Mouse (Mus musculus) liver, adult 2 months (tissue): ENCODE measurements around the gene Map4k2. TPM values are rescaled to one million over a fixed set of nuclear protein-coding genes. Genes with fewer than 3 reads are reported as not detected.

ENCODE experiments used
- DNase-seq: peaks from one replicate; pipeline ENCODE4 v3.0.0-alpha.2; 2011; ENCODE audit warnings: low read depth, low spot score; ENCODE audit errors: extremely low read depth
- H3K27ac ChIP-seq: fragments of 200-500 bp; replicated peaks from 2 replicates; pipeline ENCODE4 v1.5.1; 2012; ENCODE audit warnings: low read depth, mild to moderate bottlenecking, control low read depth, inconsistent platforms, low read length; ENCODE audit not compliant: insufficient read depth
- H3K27me3 ChIP-seq: fragments of 200-500 bp; 2 replicates; pipeline ENCODE4 v1.6.1; 2012; ENCODE audit warnings: mild to moderate bottlenecking, moderate library complexity, low read length, inconsistent platforms; ENCODE audit not compliant: control insufficient read depth, insufficient read depth
- H3K36me3 ChIP-seq: fragments of 200-500 bp; 2 replicates; pipeline ENCODE4 v1.6.1; 2012; ENCODE audit warnings: low read length, inconsistent platforms; ENCODE audit not compliant: control insufficient read depth, insufficient read depth
- H3K4me1 ChIP-seq: fragments of 200-500 bp; 2 replicates; pipeline ENCODE4 v1.6.1; 2011; ENCODE audit warnings: low read length; ENCODE audit not compliant: control insufficient read depth, insufficient read depth
- H3K4me3 ChIP-seq: fragments of 200-500 bp; 2 replicates; pipeline ENCODE4 v1.5.1; 2011; ENCODE audit warnings: low read depth, mild to moderate bottlenecking, control low read depth, low read length, moderate library complexity; ENCODE audit not compliant: insufficient read depth
- H3K79me2 ChIP-seq: fragments of 200-500 bp; 2 replicates; pipeline ENCODE4 v1.6.1; 2012; ENCODE audit warnings: inconsistent platforms, mild to moderate bottlenecking, low read length, moderate library complexity; ENCODE audit not compliant: control insufficient read depth, insufficient read depth
- H3K9ac ChIP-seq: fragments of 200-500 bp; 2 replicates; pipeline ENCODE4 v1.6.1; 2012; ENCODE audit warnings: low read depth, mild to moderate bottlenecking, control low read depth, inconsistent platforms, low read length
- CTCF ChIP-seq: fragments of 200-500 bp; IDR thresholded peaks from 2 replicates; pipeline ENCODE4 v1.5.1; 2011; ENCODE audit warnings: low read depth, low read length, control low read depth
- POLR2A ChIP-seq: fragments of 200-500 bp; IDR thresholded peaks from 2 replicates; pipeline ENCODE4 v1.6.1; 2011; ENCODE audit warnings: low read length, control low read depth; ENCODE audit not compliant: insufficient read depth; ENCODE audit errors: extremely low read depth
- WGBS: fragments of 180-500 bp; shearing (Covaris S2); methylation state at CpG from one replicate; pipeline ENCODE4 v1.1.7; 2018; 5-methylcytosine and 5-hydroxymethylcytosine counted together
- polyA plus RNA-seq: library from polyadenylated mRNA; depleted of rRNA; stranded (reverse); fragments of >200 nt; gene quantifications from 2 replicates; pipeline ENCODE4 v1.2.3, GENCODE M21; 2012; rRNA removed
- total RNA-seq: library from RNA; depleted of rRNA; stranded (reverse); fragments of >200 nt; gene quantifications from 2 replicates; pipeline ENCODE4 v1.2.3, GENCODE M21; 2014; rRNA removed

Map4k2 gene
- total RNA-seq = 12.8 and 17.1 TPM in 2 replicates
- polyA plus RNA-seq = 33.0 and 39.1 TPM in 2 replicates

DNA sequence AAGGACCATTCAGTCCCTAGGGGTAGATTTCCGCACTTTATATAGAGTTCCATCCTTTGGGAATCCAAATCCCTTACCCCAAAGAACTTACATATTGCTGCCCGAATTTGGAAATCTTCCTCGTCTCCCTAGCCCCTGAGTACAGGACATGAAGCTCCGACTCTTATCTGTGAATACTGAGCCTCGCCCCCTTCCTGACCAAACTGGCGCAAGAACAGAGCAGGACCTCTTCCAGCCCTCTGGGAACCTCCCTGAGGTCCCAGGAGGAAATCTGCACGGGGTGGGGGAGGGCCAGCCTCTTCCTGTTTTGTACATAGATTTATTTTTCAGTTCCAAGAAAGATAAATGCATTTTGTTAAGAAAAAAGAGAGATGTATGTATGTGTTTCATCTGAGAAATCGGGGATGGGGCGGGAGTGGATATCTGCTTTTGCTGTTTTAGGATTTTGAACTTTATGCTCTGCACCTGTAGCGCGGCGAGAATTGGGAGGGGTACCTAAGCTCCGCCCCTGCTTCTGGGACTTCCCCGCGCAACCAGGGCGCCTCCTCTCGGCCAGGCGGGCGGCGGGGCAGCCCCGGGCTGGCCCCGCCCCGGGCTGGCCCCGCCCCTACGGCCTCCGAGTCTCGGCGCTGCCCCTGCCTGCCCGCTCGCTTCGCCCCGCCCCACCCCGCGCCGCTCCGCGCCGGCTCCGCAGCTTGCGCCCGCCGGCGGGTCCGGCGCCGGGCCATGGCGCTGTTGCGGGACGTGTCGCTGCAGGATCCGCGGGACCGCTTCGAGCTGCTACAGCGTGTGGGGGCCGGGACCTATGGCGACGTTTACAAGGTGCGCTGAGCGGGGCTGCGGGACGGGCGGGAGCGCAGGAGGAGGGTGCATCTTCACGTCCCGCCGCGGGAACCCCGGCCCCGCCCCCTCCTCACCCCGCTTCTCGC lies at the start of gene Map4k2:
Gene Map4k2 (plus strand): TSS at position 612 of the 929 bp plus-strand sequence.
- WGBS = 4% methylated on average over 71 of the region's 72 CpGs
- Histone ChIP-seq H3K36me3 (peaks cover 4% of the 10 kb centered on the region; the same call in 1 of the 2 replicates), H3K9ac (peak within 1 kb of the TSS; percentile 94), H3K79me2 (no peaks in the 10 kb centered on the region), H3K4me1 (peaks cover 4% of the 10 kb centered on the region), H3K27ac (peak within 1 kb of the TSS; percentile 67), H3K4me3 (peak within 1 kb of the TSS; percentile 92), H3K27me3 (no peaks in the 10 kb centered on the region)
- DNase-seq = peak; percentile 74
- TF ChIP-seq POLR2A (0 out of 2 replicates have a peak, but pooled peaks have one; percentile 25), CTCF (0 out of 2 replicates have a peak, but pooled peaks have one; percentile 12)

GRCm38 (mm10) chr19:6292262-6292661 lies 48.7 kb upstream of the Map4k2 start:
- 67% methylated on average over 5 of the region's 5 CpGs for whole genome bisulfite sequencing
- H3K9ac ChIP-seq = no peak overlapping the region
- H3K36me3 ChIP-seq = peaks cover 3% of the 10 kb centered on the region; the same call in 1 of the 2 replicates

DNA sequence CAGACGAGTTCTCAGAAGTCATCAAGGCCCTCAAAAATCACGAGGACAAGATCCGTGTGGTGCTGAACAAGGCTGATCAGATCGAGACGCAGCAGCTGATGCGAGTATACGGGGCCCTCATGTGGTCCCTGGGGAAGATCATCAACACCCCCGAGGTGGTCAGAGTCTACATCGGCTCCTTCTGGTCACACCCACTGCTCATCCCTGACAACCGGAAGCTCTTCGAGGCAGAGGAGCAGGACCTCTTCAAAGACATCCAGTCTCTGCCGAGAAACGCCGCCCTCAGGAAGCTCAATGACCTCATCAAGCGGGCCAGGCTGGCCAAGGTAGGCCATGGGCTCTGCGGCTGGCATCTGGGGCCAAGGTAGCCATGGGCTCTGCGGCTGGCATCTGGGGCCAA lies 46.6 kb upstream of the Map4k2 start:
- 0 out of 2 replicates have a peak, but pooled peaks cover 3% of the 10 kb centered on the region for H3K79me2 ChIP-seq
- no peak overlapping the region for H3K9ac ChIP-seq
- H3K4me1 ChIP-seq = peaks cover 23% of the 10 kb centered on the region
- TF ChIP-seq CTCF = no peak
- no peak for TF ChIP-seq POLR2A
- H3K27ac ChIP-seq = no peak overlapping the region
- H3K36me3 ChIP-seq = peaks cover 3% of the 10 kb centered on the region; the same call in 1 of the 2 replicates
- no peak for DNase-seq
- H3K4me3 ChIP-seq = no peak overlapping the region
- no peaks in the 10 kb centered on the region for H3K27me3 ChIP-seq
- 92% methylated on average over 17 of the region's 17 CpGs for WGBS

More at GRCm38 (mm10) chr19:6292262-6292661, 48.7 kb upstream of the Map4k2 start:
- DNase-seq = no peak
- no peaks in the 10 kb centered on the region for H3K27me3 ChIP-seq
- TF ChIP-seq CTCF = no peak
- peak overlapping the region; percentile 74 for H3K27ac ChIP-seq
- no peak overlapping the region for H3K4me3 ChIP-seq
- H3K79me2 ChIP-seq = peaks cover 5% of the 10 kb centered on the region; the same call in 1 of the 2 replicates
- peaks cover 23% of the 10 kb centered on the region for H3K4me1 ChIP-seq

DNA sequence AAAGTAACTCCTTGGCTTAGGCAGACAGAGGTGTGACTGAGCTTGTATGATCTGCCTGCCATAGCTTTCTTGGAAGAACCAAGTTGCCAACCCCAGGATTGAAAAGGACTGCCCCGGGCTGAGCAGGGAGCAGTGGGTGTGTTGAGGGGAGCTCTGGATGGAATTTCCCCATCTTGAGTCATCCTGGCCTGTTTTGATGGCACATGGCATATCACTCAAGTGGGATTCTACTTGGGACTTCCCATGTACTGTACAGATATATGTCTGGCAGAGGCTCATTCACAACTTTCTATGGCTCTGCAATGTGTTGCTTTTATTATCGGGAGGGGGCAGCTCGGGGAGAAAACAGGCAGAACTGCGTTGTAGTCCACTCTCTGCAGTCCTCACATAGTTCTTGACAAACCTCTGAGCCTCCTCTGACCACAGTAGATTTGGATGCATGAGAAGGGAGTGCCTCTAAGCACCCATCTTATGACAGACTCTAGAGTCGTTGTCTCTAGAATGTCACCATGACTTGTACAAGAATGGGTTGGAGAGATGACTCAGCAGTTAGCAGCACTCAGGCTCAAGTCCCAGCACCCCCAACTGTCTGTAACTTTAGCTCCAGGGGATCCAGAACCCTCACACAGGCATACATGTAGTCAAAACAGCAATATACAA lies 44.3 kb upstream of the Map4k2 start:
- WGBS = 76% methylated on average over 5 of the region's 5 CpGs
- TF ChIP-seq CTCF (no peak), POLR2A (no peak)
- no peak for DNase-seq
- Histone ChIP-seq H3K4me1 (peaks cover 11% of the 10 kb centered on the region), H3K4me3 (no peak overlapping the region), H3K36me3 (peaks cover 3% of the 10 kb centered on the region; the same call in 1 of the 2 replicates), H3K79me2 (0 out of 2 replicates have a peak, but pooled peaks cover 3% of the 10 kb centered on the region), H3K27me3 (no peaks in the 10 kb centered on the region), H3K27ac (no peak overlapping the region), H3K9ac (no peak overlapping the region)

DNA sequence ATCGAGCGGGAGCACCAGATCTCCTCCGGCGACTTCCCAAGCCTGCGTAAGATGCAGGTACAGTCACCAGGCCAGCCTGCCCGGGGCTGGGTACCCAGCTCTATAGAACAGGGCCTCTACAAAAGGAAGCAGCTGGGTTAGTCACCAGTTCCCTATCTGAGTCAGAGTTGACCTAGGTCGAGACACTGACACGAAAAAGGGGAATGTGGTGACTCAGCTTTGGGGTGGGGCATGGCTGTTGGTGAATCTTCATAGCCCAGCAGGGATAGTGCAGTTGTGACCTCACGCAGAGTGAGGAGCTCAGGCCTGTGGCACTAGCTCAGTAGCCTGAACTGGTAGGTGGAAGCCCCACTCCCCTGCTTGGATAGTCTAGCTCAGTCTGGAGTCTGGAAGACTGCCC lies 43.3 kb upstream of the Map4k2 start:
- peaks cover 1% of the 10 kb centered on the region; the same call in 1 of the 2 replicates for H3K4me1 ChIP-seq
- no peak overlapping the region for H3K9ac ChIP-seq
- no peak overlapping the region for H3K4me3 ChIP-seq

More for the DNA sequence above, 43.3 kb upstream of the Map4k2 start:
- 0 out of 2 replicates have a peak overlapping the region, but pooled peaks have one; percentile 21 for H3K27ac ChIP-seq
- H3K27me3 ChIP-seq = no peaks in the 10 kb centered on the region
- 72% methylated on average over 9 of the region's 9 CpGs for WGBS
- DNase-seq = peak; percentile 46
- peaks cover 3% of the 10 kb centered on the region; the same call in 1 of the 2 replicates for H3K36me3 ChIP-seq
- 0 out of 2 replicates have a peak, but pooled peaks cover 2% of the 10 kb centered on the region for H3K79me2 ChIP-seq
- no peak for TF ChIP-seq CTCF
- TF ChIP-seq POLR2A = no peak
